Mouse (Mus musculus): ENCODE data around the gene R3hdm2. TPM values are rescaled to one million over a fixed set of nuclear protein-coding genes. Genes with fewer than 3 reads are reported as not detected.

R3hdm2 gene
- 116 TPM for polyA plus RNA-seq (2014; fragmentation: Illumina TruSeq; extraction: RNeasy Lipid Tissue Mini Kit (QIAGEN cat#74804); ENCODE audit: low replicate concordance)

GRCm38 (mm10) chr10:127380251-127380691 lies at the start of gene R3hdm2:
TSS of gene R3hdm2 (plus strand) at chr10:127380327.

GRCm38 (mm10) chr10:127341891-127342639 lies 38.1 kb upstream of the R3hdm2 start, which contains the start of gene Gli1:
TSS of gene Gli1 (minus strand) at chr10:127341974.

DNA sequence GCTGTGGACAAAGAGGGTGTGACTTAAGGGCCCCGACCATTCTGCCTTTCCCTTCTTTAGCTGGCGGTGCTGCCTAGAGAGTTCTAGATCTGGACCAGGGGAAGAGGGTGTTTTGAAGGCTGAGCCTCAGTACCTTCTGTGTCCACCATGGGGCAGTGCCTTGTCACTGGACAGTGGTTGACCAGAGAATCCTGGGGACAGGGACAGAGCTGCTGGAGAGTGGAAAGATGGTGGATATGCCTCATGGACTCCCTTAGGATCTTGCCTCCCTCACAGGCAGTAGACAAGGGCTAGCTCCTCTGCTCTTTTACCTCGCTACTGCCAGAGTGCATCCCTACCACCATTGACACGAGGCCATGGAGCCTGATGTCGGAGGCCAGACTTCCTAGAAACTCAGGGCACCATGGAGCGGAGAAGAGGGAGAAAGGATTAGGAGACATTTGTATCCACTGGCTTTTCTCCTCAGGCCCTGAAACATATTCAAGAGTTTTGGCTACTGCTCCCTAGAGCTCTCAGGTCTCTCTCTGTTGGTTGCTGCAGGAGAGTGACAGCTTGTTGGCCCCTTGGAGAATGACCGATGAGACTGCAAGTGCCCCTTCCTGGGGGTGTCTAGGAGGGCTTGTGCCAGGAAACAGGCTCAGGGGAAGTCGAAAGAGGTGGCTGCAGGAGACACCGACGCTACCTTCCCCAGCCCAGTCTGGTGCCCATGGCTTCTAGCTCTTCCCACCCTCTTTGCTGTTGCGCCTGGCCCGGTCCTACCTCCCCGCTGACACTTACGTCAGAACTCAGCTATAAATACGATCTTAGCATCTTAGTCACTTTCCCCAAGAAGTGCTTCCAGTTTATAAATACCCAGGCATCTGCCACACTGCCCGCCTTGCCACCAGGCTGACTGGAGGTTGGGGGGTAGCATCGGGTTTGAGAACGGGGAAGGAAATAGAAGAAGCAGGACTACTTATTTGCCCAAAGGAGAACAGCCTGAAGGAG lies 25.9 kb upstream of the R3hdm2 start, which contains the start of gene Inhbe:
Gene Inhbe (minus strand): TSS at position 503 of the 987 bp plus-strand sequence.

GRCm38 (mm10) chr10:127369834-127370820 lies 10.0 kb upstream of the R3hdm2 start, which contains the start of gene Inhbc:
TSS of gene Inhbc (minus strand) at chr10:127370431.

DNA sequence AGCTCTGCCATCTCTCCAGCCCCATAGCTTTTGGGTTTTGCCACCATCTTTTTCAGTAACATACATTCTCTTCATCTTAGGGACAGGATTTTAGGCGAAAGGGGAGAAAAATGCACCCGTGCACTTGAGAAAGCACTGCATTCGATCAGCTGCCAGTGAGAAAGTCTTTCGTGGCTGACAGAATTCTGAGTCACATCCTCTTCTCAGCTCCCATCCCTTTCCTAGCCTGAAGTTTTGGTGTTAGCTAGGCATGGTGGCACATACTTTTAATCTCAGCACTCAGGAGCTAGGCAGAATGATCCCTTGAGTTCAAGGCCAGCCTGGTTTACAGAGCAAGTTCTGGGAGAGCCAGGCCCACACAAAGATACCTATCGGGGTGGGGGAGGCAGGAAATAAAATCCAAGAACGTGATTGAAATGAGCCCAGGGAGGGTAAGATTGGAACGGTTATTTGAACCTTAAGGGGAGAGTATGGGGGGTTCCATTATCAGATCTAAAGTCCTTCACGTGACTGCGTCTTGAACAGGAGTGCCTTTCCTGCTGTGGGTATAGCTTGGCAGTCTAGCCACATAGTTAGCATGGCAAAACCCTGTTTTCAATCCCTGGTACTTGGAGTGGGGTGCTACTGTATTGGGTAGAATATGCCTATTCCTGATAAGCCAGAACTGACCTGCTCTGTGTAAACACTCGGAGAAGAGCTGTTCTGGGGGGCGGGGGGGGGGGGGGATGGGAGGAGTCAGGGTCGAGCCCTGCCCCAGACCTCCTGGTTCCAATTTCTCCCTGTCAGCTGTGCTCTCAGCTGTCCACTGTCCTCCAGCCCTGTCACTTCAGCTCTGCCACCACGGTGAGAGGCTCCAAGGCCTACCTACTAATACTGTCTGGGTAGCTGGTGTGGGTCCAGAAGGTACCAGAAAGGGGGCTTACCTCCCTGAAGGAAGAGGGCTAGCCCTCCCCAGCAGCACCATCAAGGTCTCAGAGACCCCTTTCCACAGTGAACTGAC lies 121.1 kb downstream of the R3hdm2 start, which contains the start of gene Stac3:
Gene Stac3 (plus strand): TSS at position 793 of the 1,000 bp plus-strand sequence.

DNA sequence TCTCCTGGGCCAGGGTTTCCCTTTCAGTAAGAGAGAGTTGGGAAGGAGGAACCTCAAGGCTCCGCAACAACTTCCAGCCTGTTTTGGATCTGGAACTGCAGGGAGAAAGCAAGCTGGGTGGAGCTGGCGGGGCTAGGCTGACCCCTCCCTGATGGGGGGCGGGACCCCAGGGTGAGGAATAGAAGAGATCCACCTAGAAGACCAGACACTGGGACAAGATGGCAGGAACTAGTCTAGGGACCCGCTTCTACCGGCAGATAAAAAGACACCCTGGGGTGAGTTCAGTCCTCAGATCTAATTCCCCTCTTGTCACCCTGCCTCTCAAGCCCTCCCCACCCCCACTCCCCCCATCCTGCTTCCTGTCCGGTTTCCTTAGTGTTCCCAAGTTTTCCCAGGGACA lies 134.6 kb downstream of the R3hdm2 start, which contains the start of gene Ndufa4l2:
Gene Ndufa4l2 (plus strand): TSS at position 204 of the 400 bp plus-strand sequence.

GRCm38 (mm10) chr10:127522088-127522581 lies 142.0 kb downstream of the R3hdm2 start, which contains the start of gene Shmt2:
TSS of gene Shmt2 (minus strand) at chr10:127522444.

DNA sequence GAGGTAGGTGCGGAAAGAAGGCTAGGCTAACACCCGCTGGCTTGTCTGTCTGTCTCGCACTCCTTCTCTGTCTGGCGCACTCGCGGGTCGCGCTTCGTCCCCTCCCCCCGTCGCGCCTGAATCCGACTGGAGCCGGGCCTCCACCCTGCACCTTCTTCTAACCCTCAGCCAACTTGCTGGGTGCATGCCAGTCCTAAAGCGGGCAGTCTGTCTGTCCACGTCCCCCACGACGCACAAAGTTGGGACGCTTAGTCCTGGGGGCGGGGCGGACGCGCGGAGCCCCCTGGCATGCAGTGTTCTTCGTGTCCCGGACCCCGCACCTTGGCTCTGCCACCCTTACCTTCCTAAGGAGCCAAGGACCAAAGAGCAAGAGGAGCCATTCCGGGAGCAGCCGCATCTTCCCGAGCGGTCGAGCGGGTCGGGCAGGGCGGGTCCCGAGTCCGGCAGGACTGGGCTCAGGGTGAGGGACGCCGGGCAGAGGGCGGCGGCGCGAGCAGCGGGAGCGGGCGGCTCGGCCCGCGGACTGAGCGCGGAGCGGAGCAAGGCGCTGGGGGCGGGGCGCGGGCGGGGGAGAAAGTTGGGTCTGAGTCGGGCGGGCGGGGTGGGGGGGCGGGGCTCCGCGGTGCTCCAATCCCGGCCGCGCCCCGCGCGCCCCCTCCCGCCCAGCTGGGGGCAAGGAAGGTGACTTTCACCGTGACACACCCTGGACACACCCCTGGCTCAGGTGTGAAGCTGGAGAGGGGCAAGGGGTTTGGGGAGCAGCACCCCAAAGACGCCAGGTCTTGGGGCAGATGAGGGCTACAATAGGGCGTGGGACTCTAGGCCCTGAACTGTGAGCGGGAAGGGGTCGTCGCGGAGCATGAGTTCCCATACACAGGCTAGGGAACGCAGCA lies 154.2 kb downstream of the R3hdm2 start, which contains the start of gene Nxph4:
Gene Nxph4 (minus strand): TSS at position 524 of the 893 bp plus-strand sequence.

Other genes with a start within 250 kb of the R3hdm2 start
- gene B4galnt1, start 215.1 kb upstream of the R3hdm2 start, polyA plus RNA-seq (2014; fragmentation: Illumina TruSeq; extraction: RNeasy Lipid Tissue Mini Kit (QIAGEN cat#74804); ENCODE audit: low replicate concordance): 11.8 TPM
- gene Slc26a10, start 199.7 kb upstream of the R3hdm2 start, polyA plus RNA-seq (2014; fragmentation: Illumina TruSeq; extraction: RNeasy Lipid Tissue Mini Kit (QIAGEN cat#74804); ENCODE audit: low replicate concordance): not detected
- 3.9 TPM for gene Arhgef25, start 190.2 kb upstream of the R3hdm2 start, polyA plus RNA-seq (2014; fragmentation: Illumina TruSeq; extraction: RNeasy Lipid Tissue Mini Kit (QIAGEN cat#74804); ENCODE audit: low replicate concordance)
- 0.56 TPM for gene Dtx3, start 184.6 kb upstream of the R3hdm2 start, polyA plus RNA-seq (2014; fragmentation: Illumina TruSeq; extraction: RNeasy Lipid Tissue Mini Kit (QIAGEN cat#74804); ENCODE audit: low replicate concordance)
- gene Pip4k2c, start 168.7 kb upstream of the R3hdm2 start, polyA plus RNA-seq (2014; fragmentation: Illumina TruSeq; extraction: RNeasy Lipid Tissue Mini Kit (QIAGEN cat#74804); ENCODE audit: low replicate concordance): 8.8 TPM
- gene Kif5a, start 117.0 kb upstream of the R3hdm2 start, polyA plus RNA-seq (2014; fragmentation: Illumina TruSeq; extraction: RNeasy Lipid Tissue Mini Kit (QIAGEN cat#74804); ENCODE audit: low replicate concordance): 1.0 TPM
- gene Dctn2, start 114.0 kb upstream of the R3hdm2 start, polyA plus RNA-seq (2014; fragmentation: Illumina TruSeq; extraction: RNeasy Lipid Tissue Mini Kit (QIAGEN cat#74804); ENCODE audit: low replicate concordance): 15.2 TPM
- gene Mbd6, start 91.3 kb upstream of the R3hdm2 start, polyA plus RNA-seq (2014; fragmentation: Illumina TruSeq; extraction: RNeasy Lipid Tissue Mini Kit (QIAGEN cat#74804); ENCODE audit: low replicate concordance): 2.0 TPM
- gene Mars, start 68.5 kb upstream of the R3hdm2 start, polyA plus RNA-seq (2014; fragmentation: Illumina TruSeq; extraction: RNeasy Lipid Tissue Mini Kit (QIAGEN cat#74804); ENCODE audit: low replicate concordance): 7.2 TPM
- gene Arhgap9, start 58.4 kb upstream of the R3hdm2 start, polyA plus RNA-seq (2014; fragmentation: Illumina TruSeq; extraction: RNeasy Lipid Tissue Mini Kit (QIAGEN cat#74804); ENCODE audit: low replicate concordance): 1.1 TPM
- gene Gli1, start 38.4 kb upstream of the R3hdm2 start, polyA plus RNA-seq (2014; fragmentation: Illumina TruSeq; extraction: RNeasy Lipid Tissue Mini Kit (QIAGEN cat#74804); ENCODE audit: low replicate concordance): 0.11 TPM
- gene Inhbe, start 25.9 kb upstream of the R3hdm2 start, polyA plus RNA-seq (2014; fragmentation: Illumina TruSeq; extraction: RNeasy Lipid Tissue Mini Kit (QIAGEN cat#74804); ENCODE audit: low replicate concordance): not detected
- not detected for gene Inhbc, start 9.9 kb upstream of the R3hdm2 start, polyA plus RNA-seq (2014; fragmentation: Illumina TruSeq; extraction: RNeasy Lipid Tissue Mini Kit (QIAGEN cat#74804); ENCODE audit: low replicate concordance)
- gene Stac3, start 121.4 kb downstream of the R3hdm2 start, polyA plus RNA-seq (2014; fragmentation: Illumina TruSeq; extraction: RNeasy Lipid Tissue Mini Kit (QIAGEN cat#74804); ENCODE audit: low replicate concordance): not detected
- not detected for gene Ndufa4l2, start 134.6 kb downstream of the R3hdm2 start, polyA plus RNA-seq (2014; fragmentation: Illumina TruSeq; extraction: RNeasy Lipid Tissue Mini Kit (QIAGEN cat#74804); ENCODE audit: low replicate concordance)
- gene Shmt2, start 142.1 kb downstream of the R3hdm2 start, polyA plus RNA-seq (2014; fragmentation: Illumina TruSeq; extraction: RNeasy Lipid Tissue Mini Kit (QIAGEN cat#74804); ENCODE audit: low replicate concordance): 0.78 TPM
- gene Nxph4, start 154.2 kb downstream of the R3hdm2 start, polyA plus RNA-seq (2014; fragmentation: Illumina TruSeq; extraction: RNeasy Lipid Tissue Mini Kit (QIAGEN cat#74804); ENCODE audit: low replicate concordance): not detected
- gene Lrp1, start 240.8 kb downstream of the R3hdm2 start, polyA plus RNA-seq (2014; fragmentation: Illumina TruSeq; extraction: RNeasy Lipid Tissue Mini Kit (QIAGEN cat#74804); ENCODE audit: low replicate concordance): 3.2 TPM

All from small intestine, adult 10 weeks (tissue).